Mouse (Mus musculus) erythroblast, embryonic 14.5 days (primary cell): ENCODE measurements around the gene Lrrc20.

Experiments used
- GATA1 ChIP-seq: IDR thresholded peaks from 2 replicates; pipeline ENCODE4 v1.6.1; 2012; ENCODE audit warnings: low read length, inconsistent platforms, mixed read lengths
- TAL1 ChIP-seq: IDR thresholded peaks from 3 replicates; pipeline ENCODE4 v1.6.1; 2012; ENCODE audit warnings: low read length, inconsistent platforms, mixed read lengths

DNA sequence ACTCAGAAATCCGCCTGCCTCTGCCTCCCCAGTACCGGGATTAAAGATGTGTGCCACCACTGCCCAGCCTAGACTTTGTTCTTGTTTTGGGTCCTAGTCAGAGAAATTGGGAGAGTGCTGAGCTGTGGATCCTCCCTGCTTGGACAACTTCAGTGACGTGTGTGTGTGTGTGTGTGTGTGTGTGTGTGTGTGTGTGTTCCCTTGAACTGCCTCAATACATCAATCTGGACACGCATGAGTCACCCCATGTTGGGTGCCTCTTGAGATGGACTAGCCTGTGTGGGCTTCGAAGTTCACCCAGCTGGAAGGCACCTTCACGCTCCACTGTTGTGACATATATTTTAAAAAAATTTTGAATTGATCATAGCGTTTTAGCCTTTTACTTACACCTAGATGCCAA lies 7.2 kb downstream of the Lrrc20 start:
- TF ChIP-seq TAL1 (no peak), GATA1 (no peak)
